Mouse (Mus musculus) MEL (cell line): ENCODE measurements around the gene Zfp287. TPM values are rescaled to one million over a fixed set of nuclear protein-coding genes. Genes with fewer than 3 reads are reported as not detected.

ENCODE experiments used
- DNase-seq: peaks from one replicate; pipeline ENCODE4 v3.0.0; 2011; ENCODE audit warnings: low read depth, low spot score
- H3K27ac ChIP-seq: 2 replicates; pipeline ENCODE4 v1.5.1; 2012; ENCODE audit warnings: low read depth, mild to moderate bottlenecking, control low read depth, low read length, moderate library complexity; ENCODE audit not compliant: control insufficient read depth
- H3K27me3 ChIP-seq, 2 experiments: fragments of 150-350 bp in 1 of 2; sonication (generic) in 1 of 2; 2 replicates each; pipeline ENCODE4 v1.6.1; 2012; ENCODE audit warnings: low read length in 2 of 2, mild to moderate bottlenecking in 2 of 2, improper control_type of control experiment in 1 of 2, moderate library complexity in 1 of 2; ENCODE audit not compliant: insufficient read depth in 2 of 2, control insufficient read depth in 1 of 2
- H3K36me3 ChIP-seq, 2 experiments: 2 replicates each; pipeline ENCODE4 v1.6.1; 2012 to 2014; ENCODE audit warnings: low read length in 2 of 2, improper control_type of control experiment in 1 of 2, inconsistent platforms in 1 of 2, mild to moderate bottlenecking in 1 of 2; ENCODE audit not compliant: insufficient read depth in 2 of 2, control insufficient read depth in 1 of 2
- H3K4me1 ChIP-seq, 2 experiments: fragments of 150-350 bp in 1 of 2; sonication (generic) in 1 of 2; 2 replicates each; pipeline ENCODE4 v1.6.1; 2012; ENCODE audit warnings: low read length in 2 of 2, improper control_type of control experiment in 1 of 2, mild to moderate bottlenecking in 1 of 2; ENCODE audit not compliant: insufficient read depth in 2 of 2, control insufficient read depth in 1 of 2
- H3K4me3 ChIP-seq, 2 experiments: fragments of 150-350 bp in 1 of 2; sonication (generic) in 1 of 2; 2 replicates each; pipeline ENCODE4 v1.5.1; 2012; ENCODE audit warnings: low read depth in 2 of 2, low read length in 2 of 2, mild to moderate bottlenecking in 2 of 2, moderate library complexity in 2 of 2, control low read depth in 1 of 2, improper control_type of control experiment in 1 of 2; ENCODE audit not compliant: control insufficient read depth in 1 of 2, insufficient read depth in 1 of 2
- H3K79me2 ChIP-seq: 2 replicates; pipeline ENCODE4 v1.6.1; 2012; ENCODE audit warnings: mild to moderate bottlenecking, low read length, moderate library complexity; ENCODE audit not compliant: control insufficient read depth, poor library complexity, insufficient read depth
- H3K9ac ChIP-seq: 2 replicates; pipeline ENCODE4 v1.6.1; 2012; ENCODE audit warnings: low read depth, mild to moderate bottlenecking, control low read depth, low read length, moderate library complexity; ENCODE audit not compliant: control insufficient read depth, poor library complexity, severe bottlenecking
- H3K9me3 ChIP-seq: fragments of 150-350 bp; sonication (generic); replicated peaks from 2 replicates; pipeline ENCODE4 v1.6.1; 2012; ENCODE audit warnings: mild to moderate bottlenecking, low read length, improper control_type of control experiment, moderate library complexity; ENCODE audit not compliant: insufficient read depth
- CHD2 ChIP-seq: IDR thresholded peaks from 2 replicates; pipeline ENCODE4 v1.6.1; 2011; ENCODE audit warnings: low read length, improper control_type of control experiment
- E2F4 ChIP-seq: IDR thresholded peaks from 2 replicates; pipeline ENCODE4 v1.6.1; 2011; ENCODE audit warnings: low read depth, low read length, improper control_type of control experiment, borderline replicate concordance
- ELF1 ChIP-seq: IDR thresholded peaks from 2 replicates; pipeline ENCODE4 v1.6.1; 2014; ENCODE audit warnings: low read depth, mild to moderate bottlenecking, inconsistent platforms, low read length, improper control_type of control experiment, moderate library complexity
- ETS1 ChIP-seq: IDR thresholded peaks from 2 replicates; pipeline ENCODE4 v1.6.1; 2012; ENCODE audit warnings: low read depth, mild to moderate bottlenecking, inconsistent platforms, low read length, improper control_type of control experiment, moderate library complexity
- GABPA ChIP-seq: IDR thresholded peaks from 2 replicates; pipeline ENCODE4 v1.6.1; 2012; ENCODE audit warnings: low read depth, mild to moderate bottlenecking, inconsistent platforms, low read length, improper control_type of control experiment, moderate library complexity
- HCFC1 ChIP-seq: IDR thresholded peaks from 2 replicates; pipeline ENCODE4 v1.6.1; 2012; ENCODE audit warnings: low read depth, mild to moderate bottlenecking, inconsistent platforms, low read length, improper control_type of control experiment, moderate library complexity
- JUND ChIP-seq: IDR thresholded peaks from 2 replicates; pipeline ENCODE4 v1.6.1; 2011; ENCODE audit warnings: low read depth, mild to moderate bottlenecking, improper control_type of control experiment, low read length
- KAT2A ChIP-seq: conservative IDR thresholded peaks from 2 replicates; pipeline ENCODE4 v1.6.1; 2012; ENCODE audit warnings: low read depth, low read length, improper control_type of control experiment, inconsistent platforms
- MAFK ChIP-seq: IDR thresholded peaks from 2 replicates; pipeline ENCODE4 v1.6.1; 2011; ENCODE audit warnings: low read depth, mild to moderate bottlenecking, low read length, improper control_type of control experiment, borderline replicate concordance
- MAZ ChIP-seq: IDR thresholded peaks from 2 replicates; pipeline ENCODE4 v1.6.1; 2012; ENCODE audit warnings: low read depth, mild to moderate bottlenecking, inconsistent platforms, low read length, improper control_type of control experiment
- MXI1 ChIP-seq: IDR thresholded peaks from 2 replicates; pipeline ENCODE4 v1.6.1; 2011; ENCODE audit warnings: mild to moderate bottlenecking, low read depth, low read length, improper control_type of control experiment
- MYC ChIP-seq: IDR thresholded peaks from 2 replicates; pipeline ENCODE4 v1.6.1; 2011; ENCODE audit warnings: low read depth, mild to moderate bottlenecking, low read length, improper control_type of control experiment, moderate library complexity
- NRF1 ChIP-seq: IDR thresholded peaks from 2 replicates; pipeline ENCODE4 v1.6.1; 2014; ENCODE audit warnings: low read depth, mild to moderate bottlenecking, inconsistent platforms, low read length, improper control_type of control experiment, moderate library complexity; ENCODE audit not compliant: poor library complexity, insufficient read depth, severe bottlenecking
- POLR2AphosphoS2 ChIP-seq: IDR thresholded peaks from 2 replicates; pipeline ENCODE4 v1.6.1; 2011; ENCODE audit warnings: low read length, improper control_type of control experiment
- POLR2AphosphoS5 ChIP-seq: IDR thresholded peaks from 2 replicates; pipeline ENCODE4 v1.6.1; 2012; ENCODE audit warnings: low read depth, borderline replicate concordance, mild to moderate bottlenecking, inconsistent platforms, low read length, moderate library complexity, mixed read lengths
- SMC3 ChIP-seq: IDR thresholded peaks from 2 replicates; pipeline ENCODE4 v1.6.1; 2011; ENCODE audit warnings: low read depth, low read length, improper control_type of control experiment
- TCF12 ChIP-seq: IDR thresholded peaks from 2 replicates; pipeline ENCODE4 v1.6.1; 2014; ENCODE audit warnings: low read depth, mild to moderate bottlenecking, inconsistent platforms, low read length, improper control_type of control experiment, moderate library complexity
- USF1 ChIP-seq: IDR thresholded peaks from 2 replicates; pipeline ENCODE4 v1.6.1; 2014; ENCODE audit warnings: low read depth, mild to moderate bottlenecking, inconsistent platforms, low read length, improper control_type of control experiment, moderate library complexity
- polyA plus RNA-seq, 2 experiments: library from polyadenylated mRNA; stranded (reverse) in 1 of 2; unstranded in 1 of 2; fragments of >175 nt in 1 of 2; fragments of >200 nt in 1 of 2; gene quantifications; 2 replicates each; pipeline versions ENCODE4 v1.2.1 to v1.2.4; 2012; ENCODE audit warnings: low replicate concordance in 2 of 2, low read depth in 1 of 2; ENCODE audit not compliant: insufficient read length in 2 of 2, insufficient read depth in 1 of 2, missing spikeins in 1 of 2
- total RNA-seq: library from RNA; depleted of rRNA; stranded (reverse); fragments of 300-350 nt; gene quantifications from 2 replicates; pipeline ENCODE4 v1.2.3, GENCODE M21; 2012

Zfp287 gene
- total and polyA plus RNA-seq, 3 experiments: not detected

DNA sequence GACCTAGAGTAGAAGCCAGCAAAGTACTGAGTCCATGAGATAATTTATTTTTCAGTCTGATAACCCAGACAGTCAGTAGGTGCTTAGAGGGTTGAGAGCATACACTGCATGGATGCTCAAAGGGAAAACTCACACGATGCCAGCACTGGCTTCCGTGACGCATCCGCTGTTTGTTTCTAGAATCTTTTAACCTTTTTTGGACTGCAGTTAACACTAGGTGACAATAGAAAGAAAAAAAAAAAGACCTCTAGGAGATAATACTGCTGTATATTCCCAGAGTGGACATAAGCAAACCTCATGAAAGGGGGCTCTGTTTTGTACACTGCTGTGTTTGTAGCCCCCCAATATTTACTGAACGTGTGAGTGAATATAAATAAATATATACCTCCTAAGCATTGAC is 62.7 kb downstream of the Zfp287 start:
- Histone ChIP-seq H3K4me3 (no peak overlapping the region), H3K4me1 (peaks cover 0 to 5% of the 10 kb centered on the region in 2 experiments; a peak in 3 of 4 replicates), H3K36me3 (no peaks in the 10 kb centered on the region), H3K9ac (no peak overlapping the region), H3K79me2 (no peaks in the 10 kb centered on the region), H3K27me3 (no peaks in the 10 kb centered on the region), H3K9me3 (no peaks in the 10 kb centered on the region), H3K27ac (no peak overlapping the region)
- no peak for DNase-seq
- TF ChIP-seq SMC3: no peak
- no peak for TF ChIP-seq MAZ
- TF ChIP-seq ETS1: no peak
- no peak for TF ChIP-seq E2F4
- no peak for TF ChIP-seq JUND
- no peak for TF ChIP-seq KAT2A
- TF ChIP-seq NRF1: no peak
- TF ChIP-seq POLR2AphosphoS5: no peak
- no peak for TF ChIP-seq HCFC1
- TF ChIP-seq USF1: no peak
- TF ChIP-seq POLR2AphosphoS2: no peak
- TF ChIP-seq MXI1: no peak
- no peak for TF ChIP-seq MYC
- TF ChIP-seq CHD2: no peak
- TF ChIP-seq MAFK: no peak
- no peak for TF ChIP-seq GABPA

DNA sequence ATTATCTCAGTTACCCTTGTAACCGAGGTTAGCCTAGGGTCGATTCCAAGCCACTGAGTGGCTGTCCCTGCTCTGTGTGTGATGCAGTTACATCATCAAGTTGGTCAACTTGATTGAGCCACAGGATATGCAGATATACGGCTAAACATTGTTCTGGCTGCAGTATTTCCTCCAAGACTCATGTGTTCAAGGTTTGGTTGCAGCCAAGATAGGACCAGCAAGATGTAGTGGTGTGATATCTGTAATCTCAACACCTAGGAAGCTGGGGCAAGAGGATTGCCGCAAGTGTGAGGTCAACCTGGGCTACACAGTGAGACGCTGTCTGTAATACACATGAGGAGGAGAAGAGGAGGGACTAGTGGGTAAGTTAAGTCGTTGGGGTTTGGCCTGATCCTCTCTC is 67.5 kb downstream of the Zfp287 start:
- H3K9ac ChIP-seq: no peak overlapping the region
- H3K27ac ChIP-seq: no peak overlapping the region
- H3K4me3 ChIP-seq: no peak overlapping the region
- H3K4me1 ChIP-seq: peaks cover 4 to 17% of the 10 kb centered on the region in 2 experiments
- H3K27me3 ChIP-seq: no peaks in the 10 kb centered on the region
- no peaks in the 10 kb centered on the region for H3K9me3 ChIP-seq
- TF ChIP-seq TCF12 (peak; percentile 43; the same call in 1 of the 2 replicates), ETS1 (0 out of 2 replicates have a peak, but pooled peaks have one; percentile 6), ELF1 (no peak)
- peaks cover 0 to 16% of the 10 kb centered on the region in 2 experiments; a peak in 2 of 4 replicates for H3K36me3 ChIP-seq
- DNase-seq: no peak
- H3K79me2 ChIP-seq: no peaks in the 10 kb centered on the region
